Mouse (Mus musculus): ENCODE measurements around the gene Armc2. TPM values are rescaled to one million over a fixed set of nuclear protein-coding genes. Genes with fewer than 3 reads are reported as not detected.
"Not testable (repeated sequence)": the region's sequence is repeated elsewhere in the genome, so short reads cannot be mapped to it uniquely, and the experiment has no call there.

Armc2 gene
- polyA plus RNA-seq, 1 experiment from 2014 or later, result 1.9 TPM

GRCm38 (mm10) chr10:41952354-41952753 is 65.9 kb downstream of the Armc2 start:
- H3K9ac ChIP-seq (replicated peaks; ENCODE audit: low read depth, low read length); ATAC-seq (ENCODE audit: insufficient number of reproducible peaks, insufficient read depth, low FRiP score, low read depth); H3K27me3 ChIP-seq (ENCODE audit: control insufficient read depth, insufficient read depth, low read length); H3K27ac ChIP-seq (ENCODE audit: low read length); H3K4me2 ChIP-seq (replicated peaks; ENCODE audit: low read depth, low read length); H3K4me3 ChIP-seq (ENCODE audit: low read depth, low read length); H3K9me3 ChIP-seq (ENCODE audit: control insufficient read depth, low read depth, low read length); H3K36me3 ChIP-seq (ENCODE audit: control insufficient read depth, insufficient read depth, low read length); H3K4me1 ChIP-seq (ENCODE audit: control insufficient read depth, insufficient read depth, low read length): not testable (repeated sequence)
- WGBS, result 94% methylated on average over 5 of the region's 10 CpGs

- H3K27me3 ChIP-seq (ENCODE audit: control insufficient read depth, insufficient read depth, low read length), result no peaks in the 10 kb centered on the region
- H3K4me2 ChIP-seq (replicated peaks; ENCODE audit: low read depth, low read length), result no peak overlapping the region
- ATAC-seq (ENCODE audit: insufficient number of reproducible peaks, insufficient read depth, low FRiP score, low read depth), result no peak
- H3K27ac ChIP-seq (ENCODE audit: low read length), result no peak overlapping the region
- peaks cover 21% of the 10 kb centered on the region for H3K4me1 ChIP-seq (ENCODE audit: control insufficient read depth, insufficient read depth, low read length)
- no peak overlapping the region for H3K9ac ChIP-seq (replicated peaks; ENCODE audit: low read depth, low read length)
- WGBS, result 58% methylated on average over 4 of the region's 4 CpGs
- no peaks in the 10 kb centered on the region for H3K36me3 ChIP-seq (ENCODE audit: control insufficient read depth, insufficient read depth, low read length)
- H3K9me3 ChIP-seq (ENCODE audit: control insufficient read depth, low read depth, low read length), result no peaks in the 10 kb centered on the region
- no peak overlapping the region for H3K4me3 ChIP-seq (ENCODE audit: low read depth, low read length)
These were observed 79.2 kb downstream of the Armc2 start for GRCm38 (mm10) chr10:41939090-41939489.

- Histone ChIP-seq H3K9me3 (ENCODE audit: control insufficient read depth, low read depth, low read length) (no peaks in the 10 kb centered on the region), H3K27me3 (ENCODE audit: control insufficient read depth, insufficient read depth, low read length) (no peaks in the 10 kb centered on the region), H3K36me3 (ENCODE audit: control insufficient read depth, insufficient read depth, low read length) (no peaks in the 10 kb centered on the region), H3K4me1 (ENCODE audit: control insufficient read depth, insufficient read depth, low read length) (peaks cover 21% of the 10 kb centered on the region), H3K27ac (ENCODE audit: low read length) (no peak overlapping the region), H3K9ac (replicated peaks; ENCODE audit: low read depth, low read length) (no peak overlapping the region), H3K4me2 (replicated peaks; ENCODE audit: low read depth, low read length) (no peak overlapping the region), H3K4me3 (ENCODE audit: low read depth, low read length) (no peak overlapping the region)
- 36% methylated on average over 4 of the region's 4 CpGs for WGBS
- ATAC-seq (ENCODE audit: insufficient number of reproducible peaks, insufficient read depth, low FRiP score, low read depth), result no peak
These were observed 81.1 kb downstream of the Armc2 start for GRCm38 (mm10) chr10:41937176-41937575.

GRCm38 (mm10) chr10:41936100-41936499 is 82.1 kb downstream of the Armc2 start:
- H3K9ac ChIP-seq (replicated peaks; ENCODE audit: low read depth, low read length), result no peak overlapping the region
- no peak overlapping the region for H3K4me2 ChIP-seq (replicated peaks; ENCODE audit: low read depth, low read length)
- H3K4me1 ChIP-seq (ENCODE audit: control insufficient read depth, insufficient read depth, low read length), result peaks cover 21% of the 10 kb centered on the region
- no peaks in the 10 kb centered on the region for H3K36me3 ChIP-seq (ENCODE audit: control insufficient read depth, insufficient read depth, low read length)
- H3K27me3 ChIP-seq (ENCODE audit: control insufficient read depth, insufficient read depth, low read length), result no peaks in the 10 kb centered on the region
- H3K4me3 ChIP-seq (ENCODE audit: low read depth, low read length), result no peak overlapping the region
- 52% methylated on average over 4 of the region's 4 CpGs for WGBS
- no peaks in the 10 kb centered on the region for H3K9me3 ChIP-seq (ENCODE audit: control insufficient read depth, low read depth, low read length)
- no peak for ATAC-seq (ENCODE audit: insufficient number of reproducible peaks, insufficient read depth, low FRiP score, low read depth)
- H3K27ac ChIP-seq (ENCODE audit: low read length), result no peak overlapping the region

GRCm38 (mm10) chr10:41935476-41935829 is 82.8 kb downstream of the Armc2 start:
- Histone ChIP-seq H3K27me3 (ENCODE audit: control insufficient read depth, insufficient read depth, low read length) (no peaks in the 10 kb centered on the region), H3K36me3 (ENCODE audit: control insufficient read depth, insufficient read depth, low read length) (no peaks in the 10 kb centered on the region), H3K27ac (ENCODE audit: low read length) (no peak overlapping the region), H3K9me3 (ENCODE audit: control insufficient read depth, low read depth, low read length) (no peaks in the 10 kb centered on the region), H3K4me1 (ENCODE audit: control insufficient read depth, insufficient read depth, low read length) (peaks cover 21% of the 10 kb centered on the region), H3K9ac (replicated peaks; ENCODE audit: low read depth, low read length) (no peak overlapping the region), H3K4me3 (ENCODE audit: low read depth, low read length) (no peak overlapping the region), H3K4me2 (replicated peaks; ENCODE audit: low read depth, low read length) (no peak overlapping the region)
- ATAC-seq (ENCODE audit: insufficient number of reproducible peaks, insufficient read depth, low FRiP score, low read depth), result no peak

- no peaks in the 10 kb centered on the region for H3K27me3 ChIP-seq (ENCODE audit: control insufficient read depth, insufficient read depth, low read length)
- peak; percentile 57; the same call in 1 of the 2 replicates for ATAC-seq (ENCODE audit: insufficient number of reproducible peaks, insufficient read depth, low FRiP score, low read depth)
- WGBS, result 11% methylated on average over 21 of the region's 21 CpGs
- peak overlapping the region; percentile 34 for H3K4me2 ChIP-seq (replicated peaks; ENCODE audit: low read depth, low read length)
- H3K27ac ChIP-seq (ENCODE audit: low read length), result peak overlapping the region; percentile 58; the same call in 1 of the 2 replicates
- H3K9me3 ChIP-seq (ENCODE audit: control insufficient read depth, low read depth, low read length), result no peaks in the 10 kb centered on the region
- H3K4me1 ChIP-seq (ENCODE audit: control insufficient read depth, insufficient read depth, low read length), result peaks cover 21% of the 10 kb centered on the region
- H3K9ac ChIP-seq (replicated peaks; ENCODE audit: low read depth, low read length), result no peak overlapping the region; the same call in 1 of the 2 replicates
- no peak overlapping the region for H3K4me3 ChIP-seq (ENCODE audit: low read depth, low read length)
- no peaks in the 10 kb centered on the region for H3K36me3 ChIP-seq (ENCODE audit: control insufficient read depth, insufficient read depth, low read length)
These were observed 83.4 kb downstream of the Armc2 start for GRCm38 (mm10) chr10:41934633-41935475.

GRCm38 (mm10) chr10:41933536-41933935 is 84.7 kb downstream of the Armc2 start:
- Histone ChIP-seq H3K36me3 (ENCODE audit: control insufficient read depth, insufficient read depth, low read length) (no peaks in the 10 kb centered on the region), H3K4me1 (ENCODE audit: control insufficient read depth, insufficient read depth, low read length) (peaks cover 21% of the 10 kb centered on the region), H3K4me2 (replicated peaks; ENCODE audit: low read depth, low read length) (no peak overlapping the region), H3K9ac (replicated peaks; ENCODE audit: low read depth, low read length) (no peak overlapping the region), H3K4me3 (ENCODE audit: low read depth, low read length) (no peak overlapping the region), H3K9me3 (ENCODE audit: control insufficient read depth, low read depth, low read length) (no peaks in the 10 kb centered on the region), H3K27me3 (ENCODE audit: control insufficient read depth, insufficient read depth, low read length) (no peaks in the 10 kb centered on the region), H3K27ac (ENCODE audit: low read length) (no peak overlapping the region)
- 61% methylated on average over 6 of the region's 6 CpGs for WGBS
- no peak for ATAC-seq (ENCODE audit: insufficient number of reproducible peaks, insufficient read depth, low FRiP score, low read depth)

GRCm38 (mm10) chr10:41932943-41933342 is 85.3 kb downstream of the Armc2 start:
- no peak for ATAC-seq (ENCODE audit: insufficient number of reproducible peaks, insufficient read depth, low FRiP score, low read depth)
- 85% methylated on average over 5 of the region's 5 CpGs for WGBS
- Histone ChIP-seq H3K9me3 (ENCODE audit: control insufficient read depth, low read depth, low read length) (no peaks in the 10 kb centered on the region), H3K4me1 (ENCODE audit: control insufficient read depth, insufficient read depth, low read length) (peaks cover 21% of the 10 kb centered on the region), H3K27ac (ENCODE audit: low read length) (no peak overlapping the region), H3K9ac (replicated peaks; ENCODE audit: low read depth, low read length) (no peak overlapping the region), H3K4me3 (ENCODE audit: low read depth, low read length) (no peak overlapping the region), H3K36me3 (ENCODE audit: control insufficient read depth, insufficient read depth, low read length) (no peaks in the 10 kb centered on the region), H3K27me3 (ENCODE audit: control insufficient read depth, insufficient read depth, low read length) (no peaks in the 10 kb centered on the region), H3K4me2 (replicated peaks; ENCODE audit: low read depth, low read length) (no peak overlapping the region)

GRCm38 (mm10) chr10:41931962-41932361 is 86.3 kb downstream of the Armc2 start:
- Histone ChIP-seq H3K4me3 (ENCODE audit: low read depth, low read length) (no peak overlapping the region), H3K4me2 (replicated peaks; ENCODE audit: low read depth, low read length) (no peak overlapping the region), H3K9me3 (ENCODE audit: control insufficient read depth, low read depth, low read length) (no peaks in the 10 kb centered on the region), H3K9ac (replicated peaks; ENCODE audit: low read depth, low read length) (no peak overlapping the region), H3K27me3 (ENCODE audit: control insufficient read depth, insufficient read depth, low read length) (no peaks in the 10 kb centered on the region), H3K27ac (ENCODE audit: low read length) (no peak overlapping the region), H3K4me1 (ENCODE audit: control insufficient read depth, insufficient read depth, low read length) (peaks cover 21% of the 10 kb centered on the region), H3K36me3 (ENCODE audit: control insufficient read depth, insufficient read depth, low read length) (no peaks in the 10 kb centered on the region)
- ATAC-seq (ENCODE audit: insufficient number of reproducible peaks, insufficient read depth, low FRiP score, low read depth), result no peak
- WGBS, result 77% methylated on average over 12 of the region's 12 CpGs
